Mouse (Mus musculus) kidney, postnatal 0 days (tissue): ENCODE results near the gene Nkx1-1. TPM values are rescaled to one million over a fixed set of nuclear protein-coding genes. Genes with fewer than 3 reads are reported as not detected.

Source experiments
- ATAC-seq: fragments of 200-750 bp; cut with Nextera tagmentation; replicated peaks from 2 replicates; pipeline ENCODE4 v1.8.0; 2017; ENCODE audit warnings: low read depth, moderate number of reproducible peaks, moderate TSS enrichment, moderate library complexity; ENCODE audit not compliant: low FRiP score
- DNase-seq: peaks from one replicate; pipeline ENCODE4 v3.0.0-alpha.2; 2016; ENCODE audit warnings: low spot score
- H3K27ac ChIP-seq: fragments of 300-500 bp; sonication (generic); 2 replicates; pipeline ENCODE4 v1.5.1; 2014; ENCODE audit warnings: mild to moderate bottlenecking
- H3K27me3 ChIP-seq: fragments of 300-500 bp; sonication (generic); 2 replicates; pipeline ENCODE4 v1.6.1; 2014; ENCODE audit warnings: low read length, mixed read lengths; ENCODE audit not compliant: insufficient read depth
- H3K36me3 ChIP-seq: fragments of 300-500 bp; sonication (generic); 2 replicates; pipeline ENCODE4 v1.6.1; 2014; ENCODE audit warnings: low read length, mixed read lengths; ENCODE audit not compliant: insufficient read depth
- H3K4me1 ChIP-seq: fragments of 300-500 bp; sonication (generic); replicated peaks from 2 replicates; pipeline ENCODE4 v1.6.1; 2014; ENCODE audit warnings: antibody characterized with exemption, low read length, mixed read lengths; ENCODE audit not compliant: insufficient read depth
- H3K4me2 ChIP-seq: fragments of 300-500 bp; sonication (generic); 2 replicates; pipeline ENCODE4 v1.6.1; 2014; ENCODE audit warnings: mild to moderate bottlenecking, low read length, moderate library complexity, mixed read lengths
- H3K4me3 ChIP-seq: fragments of 300-500 bp; sonication (generic); replicated peaks from 2 replicates; pipeline ENCODE4 v1.5.1; 2014; ENCODE audit warnings: low read depth, low read length
- H3K9ac ChIP-seq: fragments of 300-500 bp; sonication (generic); 2 replicates; pipeline ENCODE4 v1.6.1; 2014; ENCODE audit warnings: low read depth, low read length
- H3K9me3 ChIP-seq: fragments of 300-500 bp; sonication (generic); replicated peaks from 2 replicates; pipeline ENCODE4 v1.6.1; 2016; ENCODE audit warnings: low read length, inconsistent platforms, mixed read lengths
- CTCF ChIP-seq: IDR thresholded peaks from 2 replicates; pipeline ENCODE4 v1.5.1; 2016; ENCODE audit warnings: antibody characterized with exemption, low read depth, mild to moderate bottlenecking, moderate library complexity
- WGBS: fragments of 180-500 bp; shearing (Covaris S2); extraction: QIAGEN DNeasy Blood & Tissue Kit; methylation state at CpG from one replicate; pipeline ENCODE4 v1.1.7; 2014; 5-methylcytosine and 5-hydroxymethylcytosine counted together
- polyA plus RNA-seq: library from polyadenylated mRNA; unstranded; fragments of >200 nt; fragmentation: Nextera tagmentation; extraction: Ambion mirVana; gene quantifications from 2 replicates; pipeline ENCODE4 v1.2.1, GENCODE M21; 2015

Nkx1-1 gene
- polyA plus RNA-seq, 1 experiment from 2014 or later: not detected

GRCm38 (mm10) chr5:33435151-33435550 lies 1.4 kb upstream of the Nkx1-1 start:
- Histone ChIP-seq H3K4me1 (no peaks in the 10 kb centered on the region; the same call in 1 of the 2 replicates), H3K27me3 (peaks cover 75% of the 10 kb centered on the region), H3K36me3 (no peaks in the 10 kb centered on the region), H3K27ac (no peak overlapping the region), H3K9me3 (no peaks in the 10 kb centered on the region), H3K4me2 (no peak overlapping the region), H3K9ac (no peak overlapping the region), H3K4me3 (no peak overlapping the region; the same call in 1 of the 2 replicates)
- TF ChIP-seq CTCF: no peak
- DNase-seq: no peak
- WGBS: under 1% methylated on average over 26 of the region's 26 CpGs
- no peak for ATAC-seq

- DNase-seq: no peak
- Histone ChIP-seq H3K4me1 (no peaks in the 10 kb centered on the region; the same call in 1 of the 2 replicates), H3K36me3 (no peaks in the 10 kb centered on the region), H3K27ac (no peak overlapping the region), H3K4me2 (peak overlapping the region; percentile 38), H3K9me3 (no peaks in the 10 kb centered on the region), H3K27me3 (peaks cover 84% of the 10 kb centered on the region), H3K4me3 (peak overlapping the region; percentile 14; the same call in 1 of the 2 replicates), H3K9ac (no peak overlapping the region)
- ATAC-seq: no peak
- WGBS: under 1% methylated on average over 52 of the region's 60 CpGs
- no peak for TF ChIP-seq CTCF
Measured at GRCm38 (mm10) chr5:33434141-33434780, 485 bp upstream of the Nkx1-1 start.

GRCm38 (mm10) chr5:33432057-33432935 lies 1.5 kb downstream of the Nkx1-1 start:
- H3K4me3 ChIP-seq: no peak overlapping the region
- ATAC-seq: no peak

GRCm38 (mm10) chr5:33431173-33432005 lies 2.4 kb downstream of the Nkx1-1 start:
- under 1% methylated on average over 77 of the region's 77 CpGs for WGBS

More at GRCm38 (mm10) chr5:33432057-33432935, 1.5 kb downstream of the Nkx1-1 start:
- H3K9ac ChIP-seq: no peak overlapping the region
- H3K9me3 ChIP-seq: no peaks in the 10 kb centered on the region
- 1% methylated on average over 39 of the region's 39 CpGs for WGBS
- TF ChIP-seq CTCF: no peak
- DNase-seq: no peak
- no peaks in the 10 kb centered on the region; the same call in 1 of the 2 replicates for H3K4me1 ChIP-seq
- no peak overlapping the region for H3K4me2 ChIP-seq
- no peak overlapping the region for H3K27ac ChIP-seq
- H3K36me3 ChIP-seq: no peaks in the 10 kb centered on the region
- peaks cover 88% of the 10 kb centered on the region for H3K27me3 ChIP-seq

GRCm38 (mm10) chr5:33430511-33431172 lies 3.1 kb downstream of the Nkx1-1 start:
- peak overlapping the region; percentile 24 for H3K4me3 ChIP-seq
- DNase-seq (no peak), ATAC-seq (no peak)
- WGBS: 1% methylated on average over 63 of the region's 64 CpGs
- H3K4me2 ChIP-seq: peak overlapping the region; percentile 46
- no peak overlapping the region for H3K9ac ChIP-seq
- H3K27ac ChIP-seq: no peak overlapping the region
- H3K27me3 ChIP-seq: peaks cover 83% of the 10 kb centered on the region
- H3K4me1 ChIP-seq: no peaks in the 10 kb centered on the region; the same call in 1 of the 2 replicates
- H3K36me3 ChIP-seq: no peaks in the 10 kb centered on the region
- no peaks in the 10 kb centered on the region for H3K9me3 ChIP-seq
- no peak for TF ChIP-seq CTCF

More at GRCm38 (mm10) chr5:33431173-33432005, 2.4 kb downstream of the Nkx1-1 start:
- no peak for TF ChIP-seq CTCF
- Histone ChIP-seq H3K4me1 (no peaks in the 10 kb centered on the region; the same call in 1 of the 2 replicates), H3K36me3 (no peaks in the 10 kb centered on the region), H3K4me3 (peak overlapping the region; percentile 24; the same call in 1 of the 2 replicates), H3K9ac (no peak overlapping the region), H3K4me2 (peak overlapping the region; percentile 46), H3K27me3 (peaks cover 86% of the 10 kb centered on the region), H3K27ac (no peak overlapping the region), H3K9me3 (no peaks in the 10 kb centered on the region)
- no peak for DNase-seq
- ATAC-seq: no peak
